Mouse (Mus musculus): ENCODE data around the gene Kif23. TPM values are rescaled to one million over a fixed set of nuclear protein-coding genes. Genes with fewer than 3 reads are reported as not detected.
A peak's percentile ranks its signal among the peaks of the same experiment; 100 is the strongest.

Kif23 gene
- polyA plus RNA-seq, 1 experiment from 2014 or later: 140 TPM

DNA sequence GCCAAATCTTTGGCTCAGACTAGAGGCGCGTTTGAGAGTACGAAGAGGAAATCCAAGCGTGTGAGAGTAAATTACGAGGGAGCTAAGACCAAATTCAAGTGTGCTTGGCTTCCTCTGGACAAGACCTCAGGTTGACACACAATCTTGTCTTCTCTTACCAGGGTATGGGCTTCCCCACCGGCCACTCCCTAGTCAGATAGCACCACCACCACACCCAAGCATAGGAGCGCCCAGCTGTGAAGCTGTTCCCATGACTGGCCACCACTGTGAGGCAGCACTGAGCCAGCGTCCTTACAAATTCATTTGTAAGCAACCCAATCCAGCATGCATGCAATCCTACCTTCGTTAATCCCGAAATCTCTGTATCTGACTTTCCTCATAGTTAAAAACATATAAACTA is 39.7 kb downstream of the Kif23 start:
- Histone ChIP-seq H3K9me3 (ENCODE audit: control insufficient read depth, low read depth, low read length) (no peaks in the 10 kb centered on the region), H3K4me2 (replicated peaks; ENCODE audit: low read depth, low read length) (no peak overlapping the region), H3K36me3 (ENCODE audit: control insufficient read depth, insufficient read depth, low read length) (peaks cover 6% of the 10 kb centered on the region; the same call in 1 of the 2 replicates), H3K4me3 (ENCODE audit: low read depth, low read length) (no peak overlapping the region), H3K27ac (ENCODE audit: low read length) (no peak overlapping the region), H3K4me1 (ENCODE audit: control insufficient read depth, insufficient read depth, low read length) (peaks cover 16% of the 10 kb centered on the region), H3K9ac (replicated peaks; ENCODE audit: low read depth, low read length) (no peak overlapping the region), H3K27me3 (ENCODE audit: control insufficient read depth, insufficient read depth, low read length) (no peaks in the 10 kb centered on the region)
- no peak for ATAC-seq (ENCODE audit: insufficient number of reproducible peaks, insufficient read depth, low FRiP score, low read depth)
- WGBS: 66% methylated on average over 10 of the region's 10 CpGs

DNA sequence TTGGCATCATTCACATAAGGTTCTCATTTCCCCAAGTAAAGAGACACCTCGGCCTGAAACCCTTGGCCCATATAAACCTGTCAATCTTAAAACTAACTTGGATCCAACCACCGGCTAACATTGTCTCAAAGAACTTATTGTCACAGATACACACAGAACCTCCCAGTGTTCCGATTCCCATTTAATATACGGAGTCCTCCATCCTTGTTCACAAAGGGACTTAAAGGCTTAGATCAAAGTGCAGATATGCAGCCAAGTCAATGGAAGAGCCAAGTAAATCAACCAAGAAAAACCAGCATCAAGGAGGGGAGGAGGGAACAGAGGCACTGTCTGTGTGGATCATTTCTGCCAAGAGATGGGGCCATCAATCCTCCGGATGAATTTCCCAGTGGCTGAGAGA is 41.0 kb downstream of the Kif23 start:
- no peaks in the 10 kb centered on the region for H3K9me3 ChIP-seq (ENCODE audit: control insufficient read depth, low read depth, low read length)
- no peak overlapping the region for H3K4me2 ChIP-seq (replicated peaks; ENCODE audit: low read depth, low read length)
- no peaks in the 10 kb centered on the region for H3K36me3 ChIP-seq (ENCODE audit: control insufficient read depth, insufficient read depth, low read length)
- no peaks in the 10 kb centered on the region for H3K27me3 ChIP-seq (ENCODE audit: control insufficient read depth, insufficient read depth, low read length)
- H3K9ac ChIP-seq (replicated peaks; ENCODE audit: low read depth, low read length): no peak overlapping the region
- ATAC-seq (ENCODE audit: insufficient number of reproducible peaks, insufficient read depth, low FRiP score, low read depth): no peak
- no peak overlapping the region for H3K27ac ChIP-seq (ENCODE audit: low read length)
- H3K4me3 ChIP-seq (ENCODE audit: low read depth, low read length): no peak overlapping the region
- 71% methylated on average over 5 of the region's 5 CpGs for WGBS
- H3K4me1 ChIP-seq (ENCODE audit: control insufficient read depth, insufficient read depth, low read length): peaks cover 16% of the 10 kb centered on the region

DNA sequence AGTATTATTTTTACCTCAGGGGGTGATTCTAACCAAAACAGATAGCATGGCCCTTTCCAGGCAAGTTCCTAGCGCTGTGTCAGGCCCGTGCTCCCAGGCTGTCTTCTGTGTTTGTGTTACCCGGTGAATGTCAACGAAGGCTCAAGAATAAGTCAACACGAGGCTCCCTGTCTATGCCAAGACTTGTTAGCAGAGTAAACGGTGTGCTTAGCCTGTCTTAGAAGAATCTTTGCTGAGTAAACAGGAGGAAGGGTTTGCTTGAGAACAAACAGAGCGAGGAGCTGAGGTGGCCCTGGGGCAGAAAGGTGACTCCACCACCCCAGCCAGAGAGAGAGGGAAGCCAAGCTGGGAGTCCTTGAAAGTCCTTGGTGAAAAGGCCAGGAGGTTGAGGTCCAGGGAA is 42.4 kb downstream of the Kif23 start:
- ATAC-seq (ENCODE audit: insufficient number of reproducible peaks, insufficient read depth, low FRiP score, low read depth): peak; percentile 42; the same call in 1 of the 2 replicates
- H3K4me3 ChIP-seq (ENCODE audit: low read depth, low read length): no peak overlapping the region
- no peaks in the 10 kb centered on the region for H3K9me3 ChIP-seq (ENCODE audit: control insufficient read depth, low read depth, low read length)
- 0 out of 2 replicates have a peak, but pooled peaks cover 2% of the 10 kb centered on the region for H3K27me3 ChIP-seq (ENCODE audit: control insufficient read depth, insufficient read depth, low read length)
- no peak overlapping the region for H3K9ac ChIP-seq (replicated peaks; ENCODE audit: low read depth, low read length)
- WGBS: 20% methylated on average over 7 of the region's 7 CpGs
- no peak overlapping the region for H3K27ac ChIP-seq (ENCODE audit: low read length)
- H3K4me1 ChIP-seq (ENCODE audit: control insufficient read depth, insufficient read depth, low read length): peaks cover 16% of the 10 kb centered on the region
- H3K36me3 ChIP-seq (ENCODE audit: control insufficient read depth, insufficient read depth, low read length): no peaks in the 10 kb centered on the region
- H3K4me2 ChIP-seq (replicated peaks; ENCODE audit: low read depth, low read length): 0 out of 2 replicates have a peak overlapping the region, but pooled peaks have one; percentile 16

DNA sequence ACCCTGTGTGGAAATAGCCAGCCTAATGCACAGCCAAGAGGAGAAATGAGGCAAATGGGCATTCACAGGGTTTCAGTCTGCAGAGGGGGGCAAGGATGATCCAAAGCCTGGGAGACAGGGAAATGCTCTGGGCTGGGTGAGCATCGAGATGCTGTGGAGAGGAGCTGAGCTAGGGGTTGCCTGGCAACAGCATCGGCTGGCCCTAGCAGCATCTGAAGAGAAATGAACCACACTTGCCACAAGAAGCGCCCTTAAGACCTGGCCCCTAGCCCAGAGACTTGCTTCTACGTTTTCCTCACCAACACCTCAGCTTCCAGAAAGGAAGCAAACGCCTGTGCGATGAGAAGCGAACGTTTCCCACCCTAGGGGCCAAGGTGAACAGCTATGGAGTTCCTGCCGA is 44.1 kb downstream of the Kif23 start:
- no peak overlapping the region for H3K4me2 ChIP-seq (replicated peaks; ENCODE audit: low read depth, low read length)
- no peak for ATAC-seq (ENCODE audit: insufficient number of reproducible peaks, insufficient read depth, low FRiP score, low read depth)
- H3K27me3 ChIP-seq (ENCODE audit: control insufficient read depth, insufficient read depth, low read length): 0 out of 2 replicates have a peak, but pooled peaks cover 6% of the 10 kb centered on the region
- H3K36me3 ChIP-seq (ENCODE audit: control insufficient read depth, insufficient read depth, low read length): no peaks in the 10 kb centered on the region
- H3K4me3 ChIP-seq (ENCODE audit: low read depth, low read length): no peak overlapping the region
- no peak overlapping the region for H3K27ac ChIP-seq (ENCODE audit: low read length)
- H3K9me3 ChIP-seq (ENCODE audit: control insufficient read depth, low read depth, low read length): no peaks in the 10 kb centered on the region
- H3K9ac ChIP-seq (replicated peaks; ENCODE audit: low read depth, low read length): no peak overlapping the region
- H3K4me1 ChIP-seq (ENCODE audit: control insufficient read depth, insufficient read depth, low read length): peaks cover 16% of the 10 kb centered on the region
- WGBS: 53% methylated on average over 9 of the region's 9 CpGs

DNA sequence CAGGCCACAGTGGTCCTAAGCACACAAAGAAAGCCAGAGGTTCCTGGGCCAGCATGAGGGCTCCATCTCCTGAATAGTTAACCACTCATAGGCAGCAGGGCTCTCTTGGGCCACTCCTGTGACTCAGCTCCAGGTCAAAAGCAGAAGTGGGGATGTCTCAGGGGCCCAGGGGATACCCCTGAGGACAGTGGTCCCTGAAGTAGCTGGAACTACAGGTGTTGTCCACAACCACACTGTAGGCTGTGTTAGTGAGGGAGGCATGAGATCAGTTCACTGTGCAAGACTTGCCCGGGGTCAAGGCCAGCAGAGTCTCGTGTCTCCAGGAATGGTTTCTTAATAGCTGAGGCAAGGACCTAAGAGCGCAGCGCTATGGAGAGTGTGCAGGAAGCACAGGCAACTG is 45.0 kb downstream of the Kif23 start:
- no peak overlapping the region for H3K4me2 ChIP-seq (replicated peaks; ENCODE audit: low read depth, low read length)

DNA sequence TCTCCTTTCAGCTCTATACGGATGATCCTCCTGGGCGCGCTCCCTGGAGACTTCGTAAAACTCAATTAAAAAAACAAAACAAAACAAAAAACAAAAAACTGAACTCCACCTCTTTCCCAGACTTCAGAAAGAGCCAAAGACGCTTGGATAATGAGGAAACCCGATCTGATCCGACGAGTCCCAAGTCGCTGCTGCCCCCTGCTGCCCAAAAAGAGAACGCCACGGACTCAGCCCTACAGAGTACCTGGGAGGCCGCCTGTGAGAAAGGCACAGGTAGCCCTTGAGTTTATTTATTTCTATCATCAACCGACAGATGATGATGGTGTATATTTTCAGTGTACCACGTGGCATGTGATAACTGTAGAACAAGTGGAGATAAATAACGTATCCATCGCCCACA is 46.8 kb downstream of the Kif23 start:
- Histone ChIP-seq H3K4me3 (ENCODE audit: low read depth, low read length) (no peak overlapping the region), H3K36me3 (ENCODE audit: control insufficient read depth, insufficient read depth, low read length) (no peaks in the 10 kb centered on the region), H3K9me3 (ENCODE audit: control insufficient read depth, low read depth, low read length) (no peaks in the 10 kb centered on the region), H3K9ac (replicated peaks; ENCODE audit: low read depth, low read length) (no peak overlapping the region), H3K27ac (ENCODE audit: low read length) (no peak overlapping the region), H3K4me2 (replicated peaks; ENCODE audit: low read depth, low read length) (peak overlapping the region; percentile 22; the same call in 1 of the 2 replicates), H3K4me1 (ENCODE audit: control insufficient read depth, insufficient read depth, low read length) (peaks cover 11% of the 10 kb centered on the region), H3K27me3 (ENCODE audit: control insufficient read depth, insufficient read depth, low read length) (0 out of 2 replicates have a peak, but pooled peaks cover 6% of the 10 kb centered on the region)
- WGBS: 4% methylated on average over 16 of the region's 16 CpGs
- no peak for ATAC-seq (ENCODE audit: insufficient number of reproducible peaks, insufficient read depth, low FRiP score, low read depth)

More for the DNA sequence above, 45.0 kb downstream of the Kif23 start:
- H3K27ac ChIP-seq (ENCODE audit: low read length): no peak overlapping the region
- no peaks in the 10 kb centered on the region for H3K36me3 ChIP-seq (ENCODE audit: control insufficient read depth, insufficient read depth, low read length)
- H3K9ac ChIP-seq (replicated peaks; ENCODE audit: low read depth, low read length): no peak overlapping the region
- H3K4me3 ChIP-seq (ENCODE audit: low read depth, low read length): no peak overlapping the region
- peaks cover 16% of the 10 kb centered on the region for H3K4me1 ChIP-seq (ENCODE audit: control insufficient read depth, insufficient read depth, low read length)
- WGBS: 81% methylated on average over 4 of the region's 4 CpGs
- ATAC-seq (ENCODE audit: insufficient number of reproducible peaks, insufficient read depth, low FRiP score, low read depth): no peak
- H3K27me3 ChIP-seq (ENCODE audit: control insufficient read depth, insufficient read depth, low read length): 0 out of 2 replicates have a peak, but pooled peaks cover 6% of the 10 kb centered on the region
- no peaks in the 10 kb centered on the region for H3K9me3 ChIP-seq (ENCODE audit: control insufficient read depth, low read depth, low read length)

DNA sequence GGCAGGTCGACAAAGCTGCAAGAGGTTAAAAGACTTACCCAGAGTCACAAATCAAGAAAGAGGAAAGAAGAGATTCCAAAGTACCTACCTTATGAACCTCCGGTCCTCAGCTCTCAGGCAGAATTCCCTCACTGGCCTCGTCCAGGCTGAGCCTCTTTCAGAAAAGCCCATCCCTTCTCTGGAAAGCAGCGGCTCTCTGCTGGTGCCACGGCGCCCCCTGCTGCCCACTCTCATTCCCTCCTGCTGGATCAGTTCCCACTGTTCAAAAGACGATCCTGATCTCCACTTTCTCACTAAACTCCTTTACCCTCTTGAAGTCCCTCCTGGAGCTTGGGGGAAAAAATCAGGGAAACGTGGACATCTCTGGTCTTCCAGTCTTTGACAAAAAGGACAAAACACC is 48.2 kb downstream of the Kif23 start:
- Histone ChIP-seq H3K4me1 (ENCODE audit: control insufficient read depth, insufficient read depth, low read length) (no peaks in the 10 kb centered on the region; the same call in 1 of the 2 replicates), H3K4me3 (ENCODE audit: low read depth, low read length) (no peak overlapping the region), H3K4me2 (replicated peaks; ENCODE audit: low read depth, low read length) (no peak overlapping the region), H3K27ac (ENCODE audit: low read length) (no peak overlapping the region), H3K9me3 (ENCODE audit: control insufficient read depth, low read depth, low read length) (no peaks in the 10 kb centered on the region), H3K9ac (replicated peaks; ENCODE audit: low read depth, low read length) (no peak overlapping the region), H3K27me3 (ENCODE audit: control insufficient read depth, insufficient read depth, low read length) (0 out of 2 replicates have a peak, but pooled peaks cover 6% of the 10 kb centered on the region), H3K36me3 (ENCODE audit: control insufficient read depth, insufficient read depth, low read length) (no peaks in the 10 kb centered on the region)
- WGBS: 2% methylated on average over 7 of the region's 8 CpGs
- 0 out of 2 replicates have a peak, but pooled peaks have one; percentile 47 for ATAC-seq (ENCODE audit: insufficient number of reproducible peaks, insufficient read depth, low FRiP score, low read depth)

DNA sequence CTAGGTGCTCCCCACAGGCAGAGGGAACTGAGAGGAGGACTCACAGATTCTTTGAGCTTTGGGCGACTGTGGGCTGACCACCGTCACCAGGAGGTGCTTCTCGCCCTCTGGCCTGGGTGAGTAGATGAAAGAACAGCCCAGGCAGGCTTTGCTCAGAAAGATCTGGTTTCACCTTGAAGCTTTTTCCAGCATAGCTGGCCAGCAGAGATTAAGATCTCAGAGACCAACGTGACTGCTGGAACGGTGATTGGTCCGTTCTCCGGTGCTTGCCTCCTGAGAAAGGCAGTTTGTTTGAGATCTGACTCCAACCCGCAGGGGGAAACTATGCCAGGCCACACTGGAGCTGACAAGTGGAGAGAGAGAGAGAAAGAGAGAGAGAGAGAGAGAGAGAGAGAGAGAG is 51.6 kb downstream of the Kif23 start:
- Histone ChIP-seq H3K9ac (replicated peaks; ENCODE audit: low read depth, low read length) (no peak overlapping the region), H3K27ac (ENCODE audit: low read length) (no peak overlapping the region), H3K4me1 (ENCODE audit: control insufficient read depth, insufficient read depth, low read length) (no peaks in the 10 kb centered on the region; the same call in 1 of the 2 replicates), H3K27me3 (ENCODE audit: control insufficient read depth, insufficient read depth, low read length) (0 out of 2 replicates have a peak, but pooled peaks cover 6% of the 10 kb centered on the region), H3K36me3 (ENCODE audit: control insufficient read depth, insufficient read depth, low read length) (no peaks in the 10 kb centered on the region), H3K4me2 (replicated peaks; ENCODE audit: low read depth, low read length) (no peak overlapping the region), H3K9me3 (ENCODE audit: control insufficient read depth, low read depth, low read length) (no peaks in the 10 kb centered on the region), H3K4me3 (ENCODE audit: low read depth, low read length) (no peak overlapping the region)
- WGBS: 44% methylated on average over 8 of the region's 8 CpGs
- ATAC-seq (ENCODE audit: insufficient number of reproducible peaks, insufficient read depth, low FRiP score, low read depth): peak; percentile 51; the same call in 1 of the 2 replicates

DNA sequence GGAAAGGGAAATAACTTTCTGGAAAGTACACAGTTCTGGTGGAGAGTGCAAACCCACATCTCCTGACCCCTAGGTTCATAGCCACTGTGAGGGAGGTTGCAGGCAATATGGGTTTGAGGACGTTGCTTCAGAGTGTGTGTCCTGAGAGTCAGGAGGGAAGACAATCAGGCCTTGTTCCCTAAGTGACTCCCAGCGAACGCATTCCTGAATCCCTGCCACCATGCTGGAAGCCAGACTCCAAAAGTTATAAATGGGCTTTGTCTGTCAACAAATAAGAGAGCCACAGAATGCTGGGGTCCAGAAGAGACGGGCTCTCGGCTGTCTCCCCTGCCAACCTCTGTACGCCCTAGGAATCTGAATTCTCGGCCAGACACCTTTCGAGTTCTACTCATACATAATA is 56.7 kb downstream of the Kif23 start:
- no peak for ATAC-seq (ENCODE audit: insufficient number of reproducible peaks, insufficient read depth, low FRiP score, low read depth)
- WGBS: 65% methylated on average over 8 of the region's 8 CpGs
- no peak overlapping the region for H3K4me3 ChIP-seq (ENCODE audit: low read depth, low read length)
- no peaks in the 10 kb centered on the region for H3K9me3 ChIP-seq (ENCODE audit: control insufficient read depth, low read depth, low read length)
- H3K27ac ChIP-seq (ENCODE audit: low read length): no peak overlapping the region; the same call in 1 of the 2 replicates
- H3K27me3 ChIP-seq (ENCODE audit: control insufficient read depth, insufficient read depth, low read length): no peaks in the 10 kb centered on the region
- H3K9ac ChIP-seq (replicated peaks; ENCODE audit: low read depth, low read length): no peak overlapping the region
- no peaks in the 10 kb centered on the region for H3K36me3 ChIP-seq (ENCODE audit: control insufficient read depth, insufficient read depth, low read length)
- no peak overlapping the region for H3K4me2 ChIP-seq (replicated peaks; ENCODE audit: low read depth, low read length)
- H3K4me1 ChIP-seq (ENCODE audit: control insufficient read depth, insufficient read depth, low read length): no peaks in the 10 kb centered on the region

Measured in stomach, embryonic 14.5 days (tissue).